12 mouse cellular contexts compared by ENCODE assay signal in genomic region chr8:120948050-120948595, GRCm38 (mm10).
DNase-seq lines count a peak whose midpoint lies in the region; ATAC-seq and TF ChIP-seq lines count a peak whose summit lies in the region.
"Had no signal": no experiment of that assay in that cellular context is flagged by ENCODE, and none has a peak within 500 bp of the region (broad histone marks: within the 10 kb centered on the region; RNA-seq: fewer than 3 reads in every experiment).

No protein-coding gene starts in this region.

- TF ChIP-seq CTCF in CH12.LX (conservative IDR thresholded peaks at IDR 0.05 in 1 of 2, IDR thresholded peaks at IDR 0.05 in 1 of 2; ENCODE audit: low read depth in 2 of 2, low read length in 2 of 2) = no peak

- no peak for TF ChIP-seq RAD21 in CH12.LX (IDR thresholded peaks at IDR 0.05; ENCODE audit: low read depth, low read length)

- in situ Hi-C loops in CH12.LX (cut with MboI; ENCODE audit: low pct_ligation_motif_present, low pct_unique_long_range_greater_than_20kb, low sequenced_read_pairs) = no loop called here

- no peaks in the 10 kb centered on the region for H3K9me3 ChIP-seq in CH12.LX (replicated peaks; ENCODE audit: low read length)
- no peaks in the 10 kb centered on the region for H3K9me3 ChIP-seq in embryonic facial prominence, embryonic 12.5 days
- H3K9me3 ChIP-seq in intestine, embryonic 16.5 days (ENCODE audit: control insufficient read depth, low read length) = no peaks in the 10 kb centered on the region
- H3K9me3 ChIP-seq: hindbrain, embryonic 13.5 days; liver, embryonic 13.5 days; neural tube, embryonic 15.5 days had no signal

- intact Hi-C loops in gastrocnemius, postnatal 14 days (cut with DNase I; ENCODE audit: low total_unique reads) = no loop called here

- WGBS in embryonic facial prominence, embryonic 12.5 days = 84% methylated on average over 4 of the region's 4 CpGs
- WGBS in intestine, embryonic 16.5 days = 58% methylated on average over 4 of the region's 4 CpGs

- peaks cover 85% of the 10 kb centered on the region for H3K27me3 ChIP-seq in CH12.LX (replicated peaks)
- H3K27me3 ChIP-seq in embryonic facial prominence, embryonic 12.5 days = peaks cover 46% of the 10 kb centered on the region
- H3K27me3 ChIP-seq in intestine, embryonic 16.5 days (replicated peaks; ENCODE audit: control insufficient read depth, insufficient read depth, low read length) = no peaks in the 10 kb centered on the region

- peaks cover 7 to 10% of the 10 kb centered on the region in 2 experiments; a peak in 3 of 4 replicates for H3K4me1 ChIP-seq in CH12.LX (ENCODE audit: control insufficient read depth in 1 of 2, insufficient read depth in 2 of 2)
- H3K4me1 ChIP-seq in embryonic facial prominence, embryonic 12.5 days = peaks cover 37% of the 10 kb centered on the region
- peaks cover 39% of the 10 kb centered on the region for H3K4me1 ChIP-seq in intestine, embryonic 16.5 days (ENCODE audit: control insufficient read depth, insufficient read depth, low read length)

- H3K9ac ChIP-seq in CH12.LX (ENCODE audit: insufficient read depth, low read depth) = no peak overlapping the region
- H3K9ac ChIP-seq in embryonic facial prominence, embryonic 12.5 days = no peak overlapping the region
- peak overlapping the region; percentile 55; the same call in 1 of the 2 replicates for H3K9ac ChIP-seq in intestine, embryonic 16.5 days (ENCODE audit: low read depth, low read length)
- H3K9ac ChIP-seq: hindbrain, embryonic 13.5 days; liver, embryonic 13.5 days; neural tube, embryonic 15.5 days had no signal

- no peak for TF ChIP-seq POLR2A in CH12.LX (IDR thresholded peaks at IDR 0.05; ENCODE audit: low read depth, low read length)

- H3K79me2 ChIP-seq in CH12.LX (replicated peaks; ENCODE audit: control insufficient read depth, extremely low read depth, insufficient read depth, poor library complexity, severe bottlenecking) = no peaks in the 10 kb centered on the region

- H3K27ac ChIP-seq in CH12.LX (ENCODE audit: insufficient read depth, low read depth) = no peak overlapping the region
- no peak overlapping the region for H3K27ac ChIP-seq in embryonic facial prominence, embryonic 12.5 days
- peak overlapping the region; percentile 94 for H3K27ac ChIP-seq in intestine, embryonic 16.5 days (ENCODE audit: low read length)
- H3K27ac ChIP-seq: hindbrain, embryonic 13.5 days; liver, embryonic 13.5 days; neural tube, embryonic 15.5 days had no signal

- peak overlapping the region; percentile 93; the same call in 1 of the 2 replicates for H3K4me2 ChIP-seq in CH12.LX (ENCODE audit: insufficient read depth, low read depth, poor library complexity, severe bottlenecking)
- H3K4me2 ChIP-seq in embryonic facial prominence, embryonic 12.5 days (replicated peaks) = peak overlapping the region; percentile 28; the same call in 1 of the 2 replicates
- no peak overlapping the region for H3K4me2 ChIP-seq in intestine, embryonic 16.5 days (ENCODE audit: low read depth, low read length)
- H3K4me2 ChIP-seq: hindbrain, embryonic 13.5 days; liver, embryonic 13.5 days; neural tube, embryonic 15.5 days had no signal

- ATAC-seq in embryonic facial prominence, embryonic 12.5 days (ENCODE audit: insufficient number of reproducible peaks, insufficient read depth, low FRiP score, low TSS enrichment) = no peak
- no peak for ATAC-seq in intestine, embryonic 16.5 days

- no peaks in the 10 kb centered on the region for H3K36me3 ChIP-seq in CH12.LX (replicated peaks in 1 of 2; ENCODE audit: control insufficient read depth in 1 of 2, insufficient read depth in 1 of 2, low read length in 1 of 2)
- no peaks in the 10 kb centered on the region for H3K36me3 ChIP-seq in embryonic facial prominence, embryonic 12.5 days
- H3K36me3 ChIP-seq in intestine, embryonic 16.5 days (ENCODE audit: control insufficient read depth, insufficient read depth, low read length) = no peaks in the 10 kb centered on the region
- H3K36me3 ChIP-seq: hindbrain, embryonic 13.5 days; liver, embryonic 13.5 days; neural tube, embryonic 15.5 days had no signal

- peak; percentile 19 to 27 for DNase-seq in kidney, postnatal 36 days
- DNase-seq in kidney, adult 18-20 months = no peak
- peak; percentile 6 for DNase-seq in CH12.LX (ENCODE audit: extremely low read depth)
- DNase-seq in ovary, postnatal 14 days (ENCODE audit: low spot score) = no peak
- DNase-seq in gastrocnemius, postnatal 14 days = no peak
- DNase-seq: cerebellum, adult 11-12 months; layer of hippocampus, adult 9-11 months; liver, embryonic 13.5 days had no signal

- dilution Hi-C loops in CH12.LX (cut with MboI; ENCODE audit: extremely low pct_ligation_motif_present, extremely low pct_unique_long_range_greater_than_20kb, low sequenced_read_pairs) = no loop called here

- peak overlapping the region in 1 of 3 experiments; percentile 29 for H3K4me3 ChIP-seq in CH12.LX (replicated peaks in 1 of 3; ENCODE audit: low read depth in 2 of 3, low read length in 2 of 3, poor library complexity in 1 of 3)
- H3K4me3 ChIP-seq in embryonic facial prominence, embryonic 12.5 days = no peak overlapping the region
- H3K4me3 ChIP-seq in intestine, embryonic 16.5 days (ENCODE audit: low read length) = no peak overlapping the region
- H3K4me3 ChIP-seq: hindbrain, embryonic 13.5 days; liver, embryonic 13.5 days; neural tube, embryonic 15.5 days had no signal

- no peak for TF ChIP-seq EP300 in CH12.LX (IDR thresholded peaks at IDR 0.05; ENCODE audit: low read length)

TF ChIP-seq in CH12.LX, 34 proteins besides CTCF, POLR2A, EP300 and RAD21:
- TF ChIP-seq ZC3H11A (IDR thresholded peaks at IDR 0.05; ENCODE audit: low read depth, low read length) (no peak), USF2 (conservative IDR thresholded peaks at IDR 0.05; ENCODE audit: low read depth, low read length) (no peak)

Comparison
In these comparisons a context has a peak if more than half of its experiments do, and no peak if none do; other contexts are left out.
1. DNase-seq: peak in kidney, postnatal 36 days (2 of 2) and CH12.LX (single experiment); none in kidney, adult 18-20 months (single experiment), ovary, postnatal 14 days (single experiment) and gastrocnemius, postnatal 14 days (single experiment).